Comparison of ENCODE assay signal across 9 mouse cellular contexts in the genomic region with DNA sequence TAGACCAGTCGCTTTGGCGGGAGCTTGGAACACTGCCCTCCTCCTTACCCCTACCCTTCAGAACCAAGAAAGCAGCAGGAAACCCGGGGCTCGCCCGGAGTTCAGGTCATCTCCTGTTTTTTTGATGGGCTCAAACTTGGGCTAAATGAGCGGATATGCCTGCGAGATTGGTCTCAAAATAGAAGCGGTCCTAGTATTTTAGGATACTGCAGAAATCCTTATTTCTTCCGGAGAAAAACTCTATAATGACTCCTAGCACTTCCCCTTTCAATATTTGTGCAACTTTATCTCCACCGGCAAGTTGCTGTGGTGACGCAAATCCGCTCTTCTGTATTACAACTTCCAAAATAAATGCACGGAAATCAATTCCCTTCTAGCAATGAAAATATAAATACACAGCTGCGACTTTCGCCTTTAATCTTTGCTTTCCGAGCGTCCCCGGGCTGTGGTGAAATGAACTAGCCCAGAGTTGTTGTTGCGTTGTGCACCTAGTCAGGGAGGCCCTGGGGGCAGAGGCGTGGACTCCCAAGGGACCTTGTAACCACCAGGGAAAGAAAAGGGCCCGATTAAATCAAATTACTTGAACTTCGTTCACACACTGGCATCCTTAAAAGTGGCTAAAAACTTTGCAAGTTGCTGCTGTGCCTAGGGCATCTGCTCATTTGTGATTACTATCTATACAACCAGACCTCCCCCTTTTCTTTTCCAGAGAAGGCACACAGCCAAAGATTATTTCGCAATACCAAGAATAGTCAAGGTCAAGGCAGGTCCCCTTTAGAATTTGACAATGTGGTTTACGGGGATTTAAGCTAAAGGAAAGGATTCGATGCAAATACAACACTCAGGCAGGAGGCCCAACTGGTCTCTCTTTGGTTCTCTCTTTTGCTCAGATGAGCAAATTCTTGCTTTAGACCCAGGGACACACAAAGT. TPM values are rescaled to one million over a fixed set of nuclear protein-coding genes. Genes with fewer than 3 reads are reported as not detected.
DNase-seq lines count a peak whose midpoint lies in the region; ATAC-seq and TF ChIP-seq lines count a peak whose summit lies in the region.
"Had no signal": no experiment of that assay in that cellular context is flagged by ENCODE, and none has a peak within 500 bp of the region (broad histone marks: within the 10 kb centered on the region; RNA-seq: fewer than 3 reads in every experiment).

No protein-coding gene starts in this region.

- no peak for ATAC-seq in intestine, postnatal 0 days

- no peaks in the 10 kb centered on the region for H3K9me3 ChIP-seq in intestine, postnatal 0 days (ENCODE audit: control insufficient read depth)
- H3K9me3 ChIP-seq: hindbrain, embryonic 15.5 days had no signal

- no peak overlapping the region for H3K9ac ChIP-seq in intestine, postnatal 0 days (ENCODE audit: low read depth, low read length)
- H3K9ac ChIP-seq: hindbrain, embryonic 15.5 days had no signal

- TF ChIP-seq CTCF in intestine, postnatal 0 days (IDR thresholded peaks at IDR 0.05; ENCODE audit: low read depth), result no peak

- H3K4me2 ChIP-seq in intestine, postnatal 0 days (replicated peaks; ENCODE audit: low read depth), result peak overlapping the region; percentile 84
- H3K4me2 ChIP-seq: hindbrain, embryonic 15.5 days had no signal

- 18% methylated on average over 25 of the region's 25 CpGs for WGBS in intestine, postnatal 0 days

- no peak overlapping the region for H3K27ac ChIP-seq in intestine, postnatal 0 days (ENCODE audit: low read depth, low read length)
- H3K27ac ChIP-seq: hindbrain, embryonic 15.5 days had no signal

- peak; percentile 45 to 70 for DNase-seq in adrenal gland, adult (ENCODE audit: inconsistent age in 2 of 2, low spot score in 1 of 2)
- DNase-seq in adrenal gland, postnatal 4 days (ENCODE audit: low spot score in 2 of 2), result no peak
- DNase-seq in adrenal gland, postnatal 10 days, result peak; percentile 51
- peak; percentile 54 for DNase-seq in lung, postnatal 10 days
- no peak for DNase-seq in right cerebral cortex, postnatal 4 days
- DNase-seq in gastrocnemius, adult 8-10 months (ENCODE audit: low spot score in 2 of 2), result no peak
- no peak for DNase-seq in thymus, postnatal 10 days (ENCODE audit: low spot score in 2 of 2)

- peak overlapping the region; percentile 12; the same call in 1 of the 2 replicates for H3K4me3 ChIP-seq in intestine, postnatal 0 days (ENCODE audit: low read depth, low read length)
- H3K4me3 ChIP-seq: hindbrain, embryonic 15.5 days had no signal

- peaks cover 61% of the 10 kb centered on the region for H3K27me3 ChIP-seq in intestine, postnatal 0 days (replicated peaks; ENCODE audit: control insufficient read depth, insufficient read depth, low read length)

- H3K36me3 ChIP-seq in intestine, postnatal 0 days (ENCODE audit: control insufficient read depth, insufficient read depth), result no peaks in the 10 kb centered on the region
- H3K36me3 ChIP-seq: hindbrain, embryonic 15.5 days had no signal

- no peaks in the 10 kb centered on the region; the same call in 1 of the 2 replicates for H3K4me1 ChIP-seq in intestine, postnatal 0 days (replicated peaks; ENCODE audit: control insufficient read depth, insufficient read depth, low read length)

RNA-seq across cellular contexts. Expression of a gene that starts 2.8 kb away (rescaled TPM):
- 10 to 100 TPM; 26.6 to 27.3 TPM for total RNA-seq in adrenal gland, postnatal 4 days (2021)
- total RNA-seq in adrenal gland, postnatal 10 days (2021), result 10 to 100 TPM; 40.7 to 47.8 TPM
- 20.2 and 22.7 TPM in 2 replicates for polyA plus RNA-seq in intestine, postnatal 0 days (2015; fragmentation: Nextera tagmentation; extraction: Ambion mirVana)
- total RNA-seq in gastrocnemius, adult 8-10 months (2022), result 10 to 100 TPM in 2 of 4 experiments, 1 to 10 TPM in 2; 5.9 to 12.1 (median 10.1) TPM

Comparison
In these comparisons a context has a peak if more than half of its experiments do, and no peak if none do; other contexts are left out.
1. DNase-seq: peak in adrenal gland, adult (2 of 2), adrenal gland, postnatal 10 days (single experiment) and lung, postnatal 10 days (single experiment); none in adrenal gland, postnatal 4 days (0 of 2), right cerebral cortex, postnatal 4 days (single experiment), gastrocnemius, adult 8-10 months (0 of 2) and thymus, postnatal 10 days (0 of 2).